Comparison of ENCODE assay signal across 8 mouse cellular contexts in the genomic region with DNA sequence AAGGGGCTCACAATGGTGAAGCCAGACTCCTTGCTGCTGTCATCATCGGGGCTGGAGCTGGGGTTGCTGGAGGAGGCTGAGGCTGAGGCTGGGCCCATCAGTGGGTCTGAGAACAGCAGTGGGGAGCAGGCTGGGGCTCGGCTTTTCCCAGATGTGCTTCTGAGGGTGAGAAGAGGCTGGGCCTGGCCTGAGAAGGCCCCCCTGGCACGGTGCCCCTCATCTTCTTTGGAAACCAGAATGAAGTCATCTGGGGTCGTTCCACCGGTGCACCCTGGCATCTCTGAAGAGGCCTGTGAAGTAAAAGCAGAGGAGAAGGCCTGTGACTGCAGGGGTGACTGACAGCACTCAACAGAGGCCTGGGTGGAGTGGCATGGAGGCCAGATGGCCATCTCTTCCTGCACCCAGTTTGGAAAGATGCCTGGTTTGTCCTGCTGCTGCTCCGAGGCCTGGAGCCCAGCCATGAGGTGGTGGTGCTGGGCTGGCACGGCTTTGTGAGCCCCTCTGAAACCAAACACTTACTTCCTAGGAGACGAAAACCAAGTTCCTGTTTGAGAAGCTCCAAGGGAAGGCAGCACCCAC.
DNase-seq lines count a peak whose midpoint lies in the region; ATAC-seq and TF ChIP-seq lines count a peak whose summit lies in the region.
"Had no signal": no experiment of that assay in that cellular context is flagged by ENCODE, and none has a peak within 500 bp of the region (broad histone marks: within the 10 kb centered on the region; RNA-seq: fewer than 3 reads in every experiment).

No protein-coding gene starts in this region.

- H3K27ac ChIP-seq in liver, adult 2 months (replicated peaks; ENCODE audit: insufficient read depth, low read depth, low read length) = peak overlapping the region; percentile 21
- peak overlapping the region; percentile 24; the same call in 1 of the 2 replicates for H3K27ac ChIP-seq in embryonic facial prominence, embryonic 10.5 days (replicated peaks)
- peak overlapping the region; percentile 82 for H3K27ac ChIP-seq in heart, postnatal 0 days (ENCODE audit: low read depth)
- H3K27ac ChIP-seq in kidney, embryonic 16.5 days (ENCODE audit: low read length) = no peak overlapping the region

- TF ChIP-seq EP300 in heart, postnatal 0 days (IDR thresholded peaks at IDR 0.05; ENCODE audit: low read depth) = no peak

- no peak overlapping the region for H3K4me3 ChIP-seq in liver, adult 2 months (ENCODE audit: insufficient read depth, low read depth, low read length)
- no peak overlapping the region for H3K4me3 ChIP-seq in embryonic facial prominence, embryonic 10.5 days
- no peak overlapping the region for H3K4me3 ChIP-seq in heart, postnatal 0 days (ENCODE audit: low read depth, low read length)
- H3K4me3 ChIP-seq in kidney, embryonic 16.5 days (ENCODE audit: low read length) = no peak overlapping the region

- ATAC-seq in heart, postnatal 0 days (ENCODE audit: insufficient read depth, low read depth) = peak; percentile 25
- ATAC-seq in megakaryocyte progenitor cell, adult 5-6 weeks (replicated peaks; ENCODE audit: poor library complexity) = peak; percentile 33; the same call in 1 of the 2 replicates
- no peak for ATAC-seq in frontal cortex, adult (ENCODE audit: low TSS enrichment)
- ATAC-seq in kidney, embryonic 16.5 days (ENCODE audit: low FRiP score, low TSS enrichment) = no peak
- ATAC-seq: Patski had no signal

- no peak for TF ChIP-seq CTCF in liver, adult 2 months (IDR thresholded peaks at IDR 0.05; ENCODE audit: low read depth, low read length)
- TF ChIP-seq CTCF in heart, postnatal 0 days (IDR thresholded peaks at IDR 0.05; ENCODE audit: low read depth) = no peak

- peak; percentile 7 for DNase-seq in liver, adult 2 months (ENCODE audit: extremely low read depth, low read depth, low spot score)
- no peak for DNase-seq in liver
- no peak for DNase-seq in embryonic facial prominence, embryonic 10.5 days (ENCODE audit: low spot score)
- no peak for DNase-seq in heart, postnatal 0 days (ENCODE audit: low spot score)

- TF ChIP-seq POLR2A in liver, adult 2 months (IDR thresholded peaks at IDR 0.05; ENCODE audit: extremely low read depth, insufficient read depth, low read length) = no peak

- H3K9me3 ChIP-seq in embryonic facial prominence, embryonic 10.5 days = no peaks in the 10 kb centered on the region
- H3K9me3 ChIP-seq in heart, postnatal 0 days (replicated peaks; ENCODE audit: control insufficient read depth, low read length) = no peaks in the 10 kb centered on the region
- no peaks in the 10 kb centered on the region for H3K9me3 ChIP-seq in kidney, embryonic 16.5 days (ENCODE audit: low read length)

- no peak overlapping the region for H3K4me2 ChIP-seq in heart, postnatal 0 days (ENCODE audit: low read depth, low read length)
- no peak overlapping the region for H3K4me2 ChIP-seq in kidney, embryonic 16.5 days (replicated peaks; ENCODE audit: low read depth, low read length)

- H3K36me3 ChIP-seq in liver, adult 2 months (ENCODE audit: control insufficient read depth, insufficient read depth, low read length) = peaks cover 3% of the 10 kb centered on the region; the same call in 1 of the 2 replicates
- H3K36me3 ChIP-seq in embryonic facial prominence, embryonic 10.5 days (replicated peaks) = peaks cover 4% of the 10 kb centered on the region; the same call in 1 of the 2 replicates
- H3K36me3 ChIP-seq in heart, postnatal 0 days (replicated peaks; ENCODE audit: control insufficient read depth, insufficient read depth, low read length) = peaks cover 11% of the 10 kb centered on the region; the same call in 1 of the 2 replicates
- H3K36me3 ChIP-seq in kidney, embryonic 16.5 days (ENCODE audit: insufficient read depth, low read length) = peaks cover 11% of the 10 kb centered on the region; the same call in 1 of the 2 replicates

- no peak overlapping the region for H3K9ac ChIP-seq in liver, adult 2 months (ENCODE audit: low read depth, low read length)
- H3K9ac ChIP-seq in heart, postnatal 0 days (replicated peaks; ENCODE audit: low read depth, low read length) = no peak overlapping the region
- H3K9ac ChIP-seq in kidney, embryonic 16.5 days (replicated peaks; ENCODE audit: low read length) = no peak overlapping the region

- H3K27me3 ChIP-seq in liver, adult 2 months (ENCODE audit: control insufficient read depth, insufficient read depth, low read length) = no peaks in the 10 kb centered on the region
- no peaks in the 10 kb centered on the region for H3K27me3 ChIP-seq in embryonic facial prominence, embryonic 10.5 days (replicated peaks; ENCODE audit: low read depth, poor library complexity, severe bottlenecking)
- no peaks in the 10 kb centered on the region for H3K27me3 ChIP-seq in heart, postnatal 0 days (ENCODE audit: control insufficient read depth, insufficient read depth, low read length)
- no peaks in the 10 kb centered on the region for H3K27me3 ChIP-seq in kidney, embryonic 16.5 days (ENCODE audit: insufficient read depth, low read length)
- H3K27me3 ChIP-seq: Patski had no signal

- peaks cover 5% of the 10 kb centered on the region for H3K4me1 ChIP-seq in liver, adult 2 months (ENCODE audit: control insufficient read depth, insufficient read depth, low read length)
- H3K4me1 ChIP-seq in embryonic facial prominence, embryonic 10.5 days = peaks cover 10% of the 10 kb centered on the region
- peaks cover 32% of the 10 kb centered on the region for H3K4me1 ChIP-seq in heart, postnatal 0 days (ENCODE audit: control insufficient read depth, insufficient read depth)
- H3K4me1 ChIP-seq in kidney, embryonic 16.5 days (ENCODE audit: insufficient read depth, low read length) = no peaks in the 10 kb centered on the region

- H3K79me2 ChIP-seq in liver, adult 2 months (ENCODE audit: control insufficient read depth, insufficient read depth, low read length) = no peaks in the 10 kb centered on the region

- WGBS in liver, adult 2 months = 57% methylated on average over 8 of the region's 8 CpGs
- 81% methylated on average over 8 of the region's 8 CpGs for WGBS in embryonic facial prominence, embryonic 10.5 days
- WGBS in heart, postnatal 0 days = 30% methylated on average over 8 of the region's 8 CpGs
- 79% methylated on average over 8 of the region's 8 CpGs for WGBS in kidney, embryonic 16.5 days

Comparison
In these comparisons a context has a peak if more than half of its experiments do, and no peak if none do; other contexts are left out.
1. ATAC-seq: peak in heart, postnatal 0 days (single experiment) and megakaryocyte progenitor cell, adult 5-6 weeks (single experiment); none in frontal cortex, adult (single experiment) and kidney, embryonic 16.5 days (single experiment).